Mouse (Mus musculus): ENCODE measurements around the gene Rftn1.
"Not testable (repeated sequence)": the region's sequence is repeated elsewhere in the genome, so short reads cannot be mapped to it uniquely, and the experiment has no call there.

GRCm38 (mm10) chr17:50116401-50116800, 74.1 kb downstream of the Rftn1 start:
- TF ChIP-seq CTCF (IDR thresholded peaks at IDR 0.05; ENCODE audit: low read depth, low read length); EP300 (IDR thresholded peaks at IDR 0.05; ENCODE audit: insufficient read depth, low read depth, low read length); POLR2A (IDR thresholded peaks at IDR 0.05; ENCODE audit: insufficient read depth, low read length): not testable (repeated sequence)
